In genomic region chr13:99217984-99218383, GRCm38 (mm10) we compare ENCODE assay signal across 15 mouse cellular contexts. TPM values are rescaled to one million over a fixed set of nuclear protein-coding genes. Genes with fewer than 3 reads are reported as not detected.
DNase-seq lines count a peak whose midpoint lies in the region; ATAC-seq lines count a peak whose summit lies in the region.
"Had no signal": no experiment of that assay in that cellular context is flagged by ENCODE, and none has a peak within 500 bp of the region (broad histone marks: within the 10 kb centered on the region; RNA-seq: fewer than 3 reads in every experiment).

No protein-coding gene starts in this region.

- H3K9me3 ChIP-seq in heart, embryonic 15.5 days (replicated peaks), result no peaks in the 10 kb centered on the region
- H3K9me3 ChIP-seq in lung, embryonic 16.5 days (ENCODE audit: control insufficient read depth, low read length), result no peaks in the 10 kb centered on the region
- H3K9me3 ChIP-seq: forebrain, embryonic 10.5 days; hindbrain, embryonic 13.5 days; liver, embryonic 15.5 days had no signal

- H3K4me3 ChIP-seq in heart, embryonic 15.5 days, result no peak overlapping the region
- H3K4me3 ChIP-seq in lung, embryonic 16.5 days (ENCODE audit: low read length), result no peak overlapping the region
- H3K4me3 ChIP-seq: forebrain, embryonic 10.5 days; hindbrain, embryonic 13.5 days; liver, embryonic 15.5 days had no signal

- 0 out of 2 replicates have a peak, but pooled peaks have one; percentile 27 for ATAC-seq in heart, embryonic 15.5 days (replicated peaks; ENCODE audit: insufficient number of reproducible peaks, insufficient read depth, low FRiP score, low read depth)
- peak; percentile 54; the same call in 1 of the 2 replicates for ATAC-seq in lung, embryonic 16.5 days (ENCODE audit: low read depth)
- ATAC-seq: activated CD4-positive, CD25-positive, alpha-beta regulatory T cell, adult 4 months had no signal

- H3K27me3 ChIP-seq in heart, embryonic 15.5 days, result no peaks in the 10 kb centered on the region
- no peaks in the 10 kb centered on the region for H3K27me3 ChIP-seq in lung, embryonic 16.5 days (ENCODE audit: control insufficient read depth, insufficient read depth, low read depth, low read length)
- H3K27me3 ChIP-seq: hindbrain, embryonic 13.5 days; liver, embryonic 15.5 days had no signal

- 24% methylated on average over 4 of the region's 4 CpGs for WGBS in heart, embryonic 15.5 days
- 30% methylated on average over 4 of the region's 4 CpGs for WGBS in lung, embryonic 16.5 days

- H3K9ac ChIP-seq in heart, embryonic 15.5 days, result no peak overlapping the region
- no peak overlapping the region for H3K9ac ChIP-seq in lung, embryonic 16.5 days (ENCODE audit: low read length)
- H3K9ac ChIP-seq: hindbrain, embryonic 13.5 days; liver, embryonic 15.5 days had no signal

- peaks cover 7% of the 10 kb centered on the region for H3K4me1 ChIP-seq in heart, embryonic 15.5 days (replicated peaks)
- H3K4me1 ChIP-seq in lung, embryonic 16.5 days (replicated peaks; ENCODE audit: control insufficient read depth, insufficient read depth, low read length), result no peaks in the 10 kb centered on the region
- H3K4me1 ChIP-seq: hindbrain, embryonic 13.5 days; liver, embryonic 15.5 days had no signal

- peak overlapping the region; percentile 37 for H3K27ac ChIP-seq in heart, embryonic 15.5 days
- peak overlapping the region; percentile 29; the same call in 1 of the 2 replicates for H3K27ac ChIP-seq in lung, embryonic 16.5 days (ENCODE audit: low read length)
- H3K27ac ChIP-seq: forebrain, embryonic 10.5 days; hindbrain, embryonic 13.5 days; liver, embryonic 15.5 days had no signal

- H3K36me3 ChIP-seq in heart, embryonic 15.5 days, result no peaks in the 10 kb centered on the region
- H3K36me3 ChIP-seq in lung, embryonic 16.5 days (ENCODE audit: control insufficient read depth, insufficient read depth, low read length), result no peaks in the 10 kb centered on the region
- H3K36me3 ChIP-seq: forebrain, embryonic 10.5 days; hindbrain, embryonic 13.5 days; liver, embryonic 15.5 days had no signal

- H3K4me2 ChIP-seq in heart, embryonic 15.5 days, result no peak overlapping the region
- no peak overlapping the region for H3K4me2 ChIP-seq in lung, embryonic 16.5 days (ENCODE audit: low read depth, low read length)
- H3K4me2 ChIP-seq: hindbrain, embryonic 13.5 days; liver, embryonic 15.5 days had no signal

- intact Hi-C loops in heart, postnatal 14 days (cut with DNase I), result no loop called here

- DNase-seq in heart, postnatal 14 days, result no peak
- DNase-seq in lung, adult 18-20 months, result no peak
- DNase-seq in ZHBTc4 (ENCODE audit: low read depth, low spot score), result peak; percentile 68
- DNase-seq in mesoderm, embryonic 11.5 days (ENCODE audit: low read depth, low spot score), result peak; percentile 51
- no peak for DNase-seq in layer of hippocampus, postnatal 14 days (ENCODE audit: low spot score in 2 of 2)
- DNase-seq in cerebellum, postnatal 10 days, result no peak
- DNase-seq: cerebellum, postnatal 14 days; thymus, postnatal 14 days had no signal

RNA-seq across cellular contexts. Expression of gene Zfp366, which starts 33.4 kb away (rescaled TPM):
- polyA plus RNA-seq in heart, embryonic 15.5 days (2015; fragmentation: Nextera tagmentation; extraction: Ambion mirVana), result 0.58 and 0.62 TPM in 2 replicates
- total RNA-seq in heart, postnatal 14 days (2021), result 10 to 100 TPM; 19.7 to 21.2 TPM
- polyA plus RNA-seq in lung, embryonic 16.5 days (2015; fragmentation: Nextera tagmentation; extraction: Ambion mirVana), result 1.1 TPM in 2 replicates
- total RNA-seq in layer of hippocampus, postnatal 14 days (2021), result 1 to 10 TPM; 5.1 to 7.0 TPM
- total RNA-seq: CH12.LX had no signal
- polyA plus RNA-seq: activated CD4-positive, CD25-positive, alpha-beta regulatory T cell, adult 4 months had no signal

Comparison
In these comparisons a context has a peak if more than half of its experiments do, and no peak if none do; other contexts are left out.
1. DNase-seq: peak in ZHBTc4 (single experiment) and mesoderm, embryonic 11.5 days (single experiment); none in heart, postnatal 14 days (0 of 2), lung, adult 18-20 months (0 of 2), layer of hippocampus, postnatal 14 days (0 of 2) and cerebellum, postnatal 10 days (0 of 2).